Mouse (Mus musculus): Measurements from ENCODE around the gene Cage1.
A peak's percentile ranks its signal among the peaks of the same experiment; 100 is the strongest.

Gene Cage1

GRCm38 (mm10) chr13:37965126-37965914 lies 71.5 kb downstream of the Cage1 start:
- no peak for DNase-seq (ENCODE audit: low spot score)

DNA sequence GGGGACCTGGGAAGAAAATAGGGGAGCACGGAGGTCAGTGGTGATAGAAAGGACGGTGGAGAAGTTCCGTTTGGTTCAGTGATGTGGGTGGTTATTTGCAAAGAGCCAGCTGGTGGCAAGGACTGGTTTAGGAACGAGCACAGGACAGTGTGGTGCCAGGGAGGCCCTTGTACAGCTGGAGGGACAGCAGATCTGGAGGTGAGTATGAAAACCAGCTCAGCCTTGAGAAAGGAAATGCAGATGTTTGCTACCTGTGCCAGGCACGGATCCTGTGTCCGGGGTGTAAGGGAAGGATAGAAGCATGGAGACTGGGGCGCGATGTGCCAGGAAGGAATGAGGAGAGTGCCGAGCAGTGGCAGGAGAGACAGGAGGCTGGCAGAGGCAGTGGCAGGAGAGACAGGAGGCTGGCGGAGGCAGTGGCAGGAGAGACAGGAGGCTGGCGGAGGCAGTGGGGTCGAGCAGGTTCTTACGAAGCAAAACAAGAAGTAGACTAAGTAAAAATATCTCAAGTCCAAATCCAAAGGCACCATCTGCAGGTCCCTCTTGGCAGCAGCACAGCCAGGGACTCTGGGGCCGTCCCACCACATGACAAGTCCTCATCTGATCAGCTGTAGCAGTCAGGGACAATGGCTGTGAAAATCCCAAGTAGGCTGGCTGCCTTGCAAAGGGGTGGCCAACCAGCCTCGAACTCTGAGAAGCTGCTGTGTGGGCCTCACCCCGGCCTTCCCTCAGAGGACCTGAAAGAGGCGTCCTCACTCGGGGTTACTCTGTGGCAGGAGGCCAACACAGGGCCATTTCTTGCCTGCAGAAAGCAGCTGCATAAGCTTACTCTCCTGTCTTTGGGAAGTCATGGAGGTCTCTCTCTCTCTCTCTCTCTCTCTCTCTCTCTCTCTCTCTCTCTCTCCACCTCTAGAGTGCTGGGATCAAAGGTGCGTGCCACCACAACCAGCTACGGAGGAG lies 72.5 kb downstream of the Cage1 start:
- no peak for DNase-seq (ENCODE audit: low spot score)

DNA sequence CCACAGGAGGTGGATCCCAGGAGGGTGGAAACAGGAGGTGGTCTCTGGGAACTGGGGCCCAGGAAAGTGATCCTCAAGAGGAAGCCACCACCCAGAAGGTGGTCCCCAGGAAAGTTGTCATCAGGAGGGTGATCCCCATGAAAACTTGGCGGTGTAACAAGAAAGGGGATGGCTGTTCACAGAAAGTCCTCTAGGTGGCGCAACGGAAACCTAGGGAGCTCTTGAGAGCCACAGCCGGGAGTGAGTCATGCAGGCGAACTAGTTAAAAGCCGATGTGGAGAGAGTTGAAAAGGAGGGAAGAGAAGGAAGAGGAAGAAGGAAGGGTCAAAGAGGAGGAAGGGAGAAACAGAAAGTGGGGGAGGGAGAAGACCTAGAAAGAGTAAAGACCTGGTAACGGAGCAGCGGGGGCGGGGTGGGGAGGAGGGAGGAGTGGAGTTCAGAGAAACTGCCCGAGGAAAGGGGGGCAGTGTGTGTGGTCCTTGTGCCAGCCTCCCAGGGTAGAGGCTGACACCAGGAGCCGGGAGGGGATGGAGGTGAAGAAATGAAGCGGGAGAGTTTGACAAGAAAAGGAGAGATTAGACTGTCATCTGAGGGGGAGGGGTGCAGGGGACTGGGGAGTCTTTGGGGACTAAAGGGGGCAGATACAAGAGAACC lies 73.4 kb downstream of the Cage1 start:
- peak; percentile 73 for DNase-seq (ENCODE audit: low spot score)

DNA sequence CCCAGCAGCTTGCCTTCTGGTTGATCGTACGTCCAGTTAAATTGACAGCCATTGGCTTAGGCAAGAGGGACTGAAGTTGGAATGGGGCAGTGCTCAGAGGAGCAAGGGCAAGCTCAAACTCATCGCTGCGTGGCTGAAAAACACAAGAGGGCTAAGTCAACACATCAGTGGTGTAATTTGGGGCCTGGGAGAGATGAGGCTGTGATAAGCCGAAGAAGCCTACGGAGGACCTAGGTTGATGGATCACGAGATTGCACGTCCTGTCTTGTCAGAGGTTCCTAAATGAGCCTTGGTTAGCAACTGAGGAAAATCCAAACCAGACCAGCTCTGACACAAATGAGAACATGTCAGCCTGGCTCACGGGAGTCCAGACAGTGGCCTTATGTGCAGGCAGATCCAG lies 74.3 kb downstream of the Cage1 start:
- no peak for DNase-seq (ENCODE audit: low spot score)

DNA sequence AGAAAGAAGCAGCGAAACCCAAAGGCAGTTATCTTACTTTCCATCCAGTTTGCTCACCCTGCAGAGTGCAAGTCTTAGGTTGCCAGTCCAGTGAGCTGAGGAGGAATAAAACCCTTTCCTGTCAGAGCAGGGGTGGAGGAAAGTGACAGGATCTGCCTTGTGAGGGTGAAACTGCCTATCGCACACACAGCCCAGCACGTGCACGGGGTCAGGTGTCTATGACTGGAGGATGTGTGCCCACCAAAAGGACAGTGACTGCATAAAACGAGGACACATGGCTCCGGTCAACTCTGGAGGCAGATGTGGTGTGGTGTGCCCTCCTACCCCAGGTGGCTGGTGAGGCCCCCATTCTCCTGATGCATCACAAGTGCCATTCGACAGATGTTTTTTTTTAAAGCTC lies 76.9 kb downstream of the Cage1 start:
- no peak for DNase-seq (ENCODE audit: low spot score)

- no peak for DNase-seq (ENCODE audit: low spot score)
Measured at GRCm38 (mm10) chr13:37959239-37959907, 77.5 kb downstream of the Cage1 start.

- no peak for DNase-seq (ENCODE audit: low spot score)
Measured at GRCm38 (mm10) chr13:37958498-37959238, 78.2 kb downstream of the Cage1 start.

Data from yolk sac, embryonic 10.5 days (tissue).